Mouse (Mus musculus): Measurements from ENCODE around the gene Smim5.

- TF ChIP-seq CTCF (IDR thresholded peaks at IDR 0.05; ENCODE audit: extremely low read depth, insufficient read depth, low read length) (no peak), POLR2A (IDR thresholded peaks at IDR 0.05; ENCODE audit: extremely low read depth, insufficient read depth, low read length) (no peak)
Measured at GRCm38 (mm10) chr11:115919073-115919472, 19.3 kb downstream of the Smim5 start.
